Comparison of ENCODE assay signal across 8 mouse cellular contexts in genomic region chr11:69111051-69111810, GRCm38 (mm10). TPM values are rescaled to one million over a fixed set of nuclear protein-coding genes. Genes with fewer than 3 reads are reported as not detected.
DNase-seq lines count a peak whose midpoint lies in the region; ATAC-seq and TF ChIP-seq lines count a peak whose summit lies in the region.

No protein-coding gene starts in this region.

- ATAC-seq in heart, embryonic 14.5 days (ENCODE audit: insufficient number of reproducible peaks, insufficient read depth, low FRiP score, low read depth): no peak
- no peak for ATAC-seq in granulocyte monocyte progenitor cell, adult 5-6 weeks (replicated peaks; ENCODE audit: poor library complexity, severe bottlenecking)

- TF ChIP-seq POLR2A in thymus, adult 2 months (IDR thresholded peaks at IDR 0.05; ENCODE audit: control insufficient read depth, extremely low read depth, insufficient read depth, low read length, poor library complexity): no peak

- no peaks in the 10 kb centered on the region for H3K79me2 ChIP-seq in macrophage (ENCODE audit: inconsistent target)

- H3K9me3 ChIP-seq in ES-E14 (ENCODE audit: control insufficient read depth, insufficient read depth, low read depth, low read length): no peaks in the 10 kb centered on the region
- no peaks in the 10 kb centered on the region for H3K9me3 ChIP-seq in heart, embryonic 14.5 days (ENCODE audit: control insufficient read depth, low read length)

- H3K27me3 ChIP-seq in heart, embryonic 14.5 days (ENCODE audit: control insufficient read depth, insufficient read depth, low read length): no peaks in the 10 kb centered on the region
- H3K27me3 ChIP-seq in thymus, adult 2 months (ENCODE audit: control insufficient read depth, insufficient read depth, low read length): no peaks in the 10 kb centered on the region

- H3K4me1 ChIP-seq in ES-E14 (ENCODE audit: control insufficient read depth in 2 of 2, insufficient read depth in 2 of 2, low read length in 2 of 2, poor library complexity in 1 of 2): peaks cover 2 to 7% of the 10 kb centered on the region in 2 experiments; a peak in 1 of 4 replicates
- H3K4me1 ChIP-seq in heart, embryonic 14.5 days (ENCODE audit: control insufficient read depth in 2 of 2, insufficient read depth in 2 of 2, low read length in 2 of 2): peaks cover 5 to 16% of the 10 kb centered on the region in 2 experiments
- no peaks in the 10 kb centered on the region for H3K4me1 ChIP-seq in thymus, adult 2 months (replicated peaks; ENCODE audit: control insufficient read depth, insufficient read depth, low read length)

- peaks cover 11% of the 10 kb centered on the region; the same call in 1 of the 2 replicates for H3K36me3 ChIP-seq in ES-E14 (ENCODE audit: control insufficient read depth, insufficient read depth, low read length, poor library complexity, severe bottlenecking)
- H3K36me3 ChIP-seq in heart, embryonic 14.5 days (ENCODE audit: control insufficient read depth, insufficient read depth, low read length): peaks cover 37% of the 10 kb centered on the region
- peaks cover 33% of the 10 kb centered on the region; the same call in 1 of the 2 replicates for H3K36me3 ChIP-seq in macrophage (ENCODE audit: inconsistent target)
- H3K36me3 ChIP-seq in thymus, adult 2 months (ENCODE audit: control insufficient read depth, insufficient read depth, low read length): peaks cover 19% of the 10 kb centered on the region

- H3K9ac ChIP-seq in ES-E14 (ENCODE audit: insufficient read depth, low read depth, low read length, poor library complexity, severe bottlenecking): no peak overlapping the region; the same call in 1 of the 2 replicates
- peak overlapping the region; percentile 77 for H3K9ac ChIP-seq in heart, embryonic 14.5 days (ENCODE audit: low read length)

- H3K4me2 ChIP-seq in heart, embryonic 14.5 days (ENCODE audit: low read length): peak overlapping the region; percentile 70

- H3K27ac ChIP-seq in ES-E14 (ENCODE audit: insufficient read depth, low read depth, low read length, poor library complexity, severe bottlenecking) (no peak overlapping the region), macrophage (no peak overlapping the region)
- H3K27ac ChIP-seq in heart, embryonic 14.5 days (replicated peaks in 1 of 2; ENCODE audit: control insufficient read depth in 1 of 2, insufficient read depth in 1 of 2, low read depth in 2 of 2, low read length in 2 of 2): peak overlapping the region; percentile 76 to 78
- no peak overlapping the region for H3K27ac ChIP-seq in thymus, adult 2 months (ENCODE audit: control insufficient read depth, insufficient read depth, low read length)

- H3K4me3 ChIP-seq in ES-E14 (ENCODE audit: insufficient read depth in 1 of 2, low read depth in 1 of 2, low read length in 2 of 2, poor library complexity in 1 of 2, severe bottlenecking in 1 of 2) (peak overlapping the region; percentile 60 to 68), macrophage (ENCODE audit: inconsistent target) (peak overlapping the region; percentile 22)
- H3K4me3 ChIP-seq in heart, embryonic 14.5 days (ENCODE audit: control insufficient read depth in 1 of 2, insufficient read depth in 1 of 2, low read depth in 1 of 2, low read length in 2 of 2): peak overlapping the region; percentile 49 to 55
- H3K4me3 ChIP-seq in thymus, adult 2 months (ENCODE audit: control insufficient read depth, insufficient read depth, low read length): no peak overlapping the region

- DNase-seq in embryo, embryonic 10 days (ENCODE audit: low spot score): peak; percentile 42
- no peak for DNase-seq in embryo, embryonic 9.5 days (ENCODE audit: extremely low spot score)
- no peak for DNase-seq in ES-E14 (ENCODE audit: low read depth, low spot score)
- no peak for DNase-seq in thymus, adult 2 months
- DNase-seq in spleen, postnatal 36 days (ENCODE audit: low spot score in 2 of 2): no peak

- in situ Hi-C loops in ES-E14 (cut with MboI; ENCODE audit: low sequenced_read_pairs in 2 of 2, unreplicated experiment in 2 of 2): no loop called here

- WGBS in heart, embryonic 14.5 days: 3% methylated on average over 21 of the region's 21 CpGs
- WGBS in macrophage (ENCODE audit: missing documents): 21% methylated on average over 21 of the region's 21 CpGs
- 21% methylated on average over 21 of the region's 21 CpGs for WGBS in thymus, adult 2 months

- TF ChIP-seq CTCF in thymus, adult 2 months (IDR thresholded peaks at IDR 0.05; ENCODE audit: borderline replicate concordance, control insufficient read depth, extremely low read depth, insufficient read depth, low read length, poor library complexity): no peak

TF ChIP-seq in ES-E14, 5 proteins besides CTCF, POLR2A, EP300 and RAD21:
- no peak for TF ChIP-seq CHD2 (IDR thresholded peaks at IDR 0.05; ENCODE audit: low read depth, low read length)
- no peak for TF ChIP-seq HCFC1 (IDR thresholded peaks at IDR 0.05; ENCODE audit: borderline replicate concordance, insufficient read depth, low read length)
TF ChIP-seq in ES-E14: peak in this region for 0.

RNA-seq across cellular contexts. Expression of gene Hes7, which starts 9.0 kb away (rescaled TPM):
- total RNA-seq in ES-E14 (2012; rRNA removed): not detected in 2 replicates
- 0.43 and 0.47 TPM in 2 replicates for polyA plus RNA-seq in heart, embryonic 14.5 days (2014; fragmentation: Nextera tagmentation; extraction: Ambion mirVana)
- under 1 TPM in 4 of 26 experiments, not detected in 22; 0.49 to 0.63 (median 0.55) TPM for total RNA-seq in macrophage (2018; cell fraction: chromatin; rRNA removed)
- under 1 TPM in 8 of 26 experiments, not detected in 18; 0.07 to 0.14 (median 0.09) TPM for total RNA-seq in macrophage (2018; cell fraction: cytosol; rRNA removed)
- total RNA-seq in macrophage (2018; cell fraction: nucleus; rRNA removed): 1 to 10 TPM in 2 of 26 experiments, under 1 TPM in 3, not detected in 21; 0.26 to 1.1 (median 0.44) TPM
- not detected in 3 replicates for polyA plus RNA-seq in macrophage (2018)
- 0.69 and 1.1 TPM in 2 replicates for polyA plus RNA-seq in thymus, adult 2 months (2012; rRNA removed)
- total RNA-seq in granulocyte monocyte progenitor cell, adult 5-6 weeks (2014; fragmentation: Nextera tagmentation): not detected in 2 replicates
- total RNA-seq in granulocyte monocyte progenitor cell, adult 5-6 weeks (2017): not detected in 2 replicates

RNA-seq across cellular contexts. Expression of gene 9130213A22Rik, which starts 11.2 kb away (rescaled TPM):
- not detected in 2 replicates for total RNA-seq in ES-E14 (2012; rRNA removed)
- polyA plus RNA-seq in heart, embryonic 14.5 days (2014; fragmentation: Nextera tagmentation; extraction: Ambion mirVana): 0.28 and 1.2 TPM in 2 replicates
- total RNA-seq in macrophage (2018; cell fraction: chromatin; rRNA removed): 1 to 10 TPM in 1 of 26 experiments, under 1 TPM in 8, not detected in 17; 0.49 to 1.0 (median 0.62) TPM
- total RNA-seq in macrophage (2018; cell fraction: cytosol; rRNA removed): under 1 TPM in 22 of 26 experiments, not detected in 4; 0.07 to 0.35 (median 0.14) TPM
- 1 to 10 TPM in 2 of 26 experiments, under 1 TPM in 3, not detected in 21; 0.34 to 1.6 (median 0.50) TPM for total RNA-seq in macrophage (2018; cell fraction: nucleus; rRNA removed)
- 0.14 to 0.29 TPM in 2 of 3 replicates, not detected in the other for polyA plus RNA-seq in macrophage (2018)
- 0.65 and 1.3 TPM in 2 replicates for polyA plus RNA-seq in thymus, adult 2 months (2012; rRNA removed)
- total RNA-seq in granulocyte monocyte progenitor cell, adult 5-6 weeks (2014; fragmentation: Nextera tagmentation): 0.17 TPM in 1 of 2 replicates, not detected in the other
- total RNA-seq in granulocyte monocyte progenitor cell, adult 5-6 weeks (2017): not detected in 2 replicates

RNA-seq across cellular contexts. Expression of gene Aloxe3, which starts 14.5 kb away (rescaled TPM):
- total RNA-seq in ES-E14 (2012; rRNA removed): 0.49 and 1.4 TPM in 2 replicates
- 0.09 and 0.15 TPM in 2 replicates for polyA plus RNA-seq in heart, embryonic 14.5 days (2014; fragmentation: Nextera tagmentation; extraction: Ambion mirVana)
- under 1 TPM in 13 of 26 experiments, not detected in 13; 0.16 to 0.69 (median 0.27) TPM for total RNA-seq in macrophage (2018; cell fraction: chromatin; rRNA removed)
- under 1 TPM in 12 of 26 experiments, not detected in 14; 0.03 to 0.27 (median 0.10) TPM for total RNA-seq in macrophage (2018; cell fraction: cytosol; rRNA removed)
- 1 to 10 TPM in 1 of 26 experiments, under 1 TPM in 13, not detected in 12; 0.11 to 1.5 (median 0.20) TPM for total RNA-seq in macrophage (2018; cell fraction: nucleus; rRNA removed)
- polyA plus RNA-seq in macrophage (2018): 0.19 TPM in 1 of 3 replicates, not detected in the others
- polyA plus RNA-seq in thymus, adult 2 months (2012; rRNA removed): 2.0 and 2.5 TPM in 2 replicates
- total RNA-seq in granulocyte monocyte progenitor cell, adult 5-6 weeks (2014; fragmentation: Nextera tagmentation): not detected in 2 replicates
- total RNA-seq in granulocyte monocyte progenitor cell, adult 5-6 weeks (2017): not detected in 2 replicates

RNA-seq across cellular contexts. Expression of gene Per1, which starts 16.2 kb away (rescaled TPM):
- total RNA-seq in ES-E14 (2012; rRNA removed): 6.0 and 8.6 TPM in 2 replicates
- polyA plus RNA-seq in heart, embryonic 14.5 days (2014; fragmentation: Nextera tagmentation; extraction: Ambion mirVana): 16.0 and 17.8 TPM in 2 replicates
- total RNA-seq in macrophage (2018; cell fraction: chromatin; rRNA removed): 100 to 1,000 TPM in 3 of 26 experiments, 10 to 100 TPM in 20, 1 to 10 TPM in 3; 2.1 to 182 (median 41.9) TPM
- total RNA-seq in macrophage (2018; cell fraction: cytosol; rRNA removed): 10 to 100 TPM in 18 of 26 experiments, 1 to 10 TPM in 8; 1.2 to 30.8 (median 12.4) TPM
- 100 to 1,000 TPM in 2 of 26 experiments, 10 to 100 TPM in 19, 1 to 10 TPM in 5; 3.2 to 114 (median 23.5) TPM for total RNA-seq in macrophage (2018; cell fraction: nucleus; rRNA removed)
- 8.8 to 17.5 TPM (median 11.6 TPM) in 3 replicates for polyA plus RNA-seq in macrophage (2018)
- 28.0 and 29.6 TPM in 2 replicates for polyA plus RNA-seq in thymus, adult 2 months (2012; rRNA removed)
- total RNA-seq in granulocyte monocyte progenitor cell, adult 5-6 weeks (2014; fragmentation: Nextera tagmentation): 10.3 and 11.7 TPM in 2 replicates
- total RNA-seq in granulocyte monocyte progenitor cell, adult 5-6 weeks (2017): 9.4 and 9.8 TPM in 2 replicates

RNA-seq across cellular contexts. Expression of gene Vamp2, which starts 22.9 kb away (rescaled TPM):
- 7.1 and 9.0 TPM in 2 replicates for total RNA-seq in ES-E14 (2012; rRNA removed)
- polyA plus RNA-seq in heart, embryonic 14.5 days (2014; fragmentation: Nextera tagmentation; extraction: Ambion mirVana): 81.5 and 93.9 TPM in 2 replicates
- total RNA-seq in macrophage (2018; cell fraction: chromatin; rRNA removed): 100 to 1,000 TPM in 20 of 26 experiments, 10 to 100 TPM in 6; 79.4 to 259 (median 167) TPM
- 10 to 100 TPM; 20.1 to 40.4 (median 26.4) TPM for total RNA-seq in macrophage (2018; cell fraction: cytosol; rRNA removed)
- 100 to 1,000 TPM in 24 of 26 experiments, 10 to 100 TPM in 2; 83.9 to 283 (median 140) TPM for total RNA-seq in macrophage (2018; cell fraction: nucleus; rRNA removed)
- polyA plus RNA-seq in macrophage (2018): 23.6 to 47.7 TPM (median 36.7 TPM) in 3 replicates
- 159 and 175 TPM in 2 replicates for polyA plus RNA-seq in thymus, adult 2 months (2012; rRNA removed)
- 59.2 and 63.1 TPM in 2 replicates for total RNA-seq in granulocyte monocyte progenitor cell, adult 5-6 weeks (2014; fragmentation: Nextera tagmentation)
- 7.2 and 8.6 TPM in 2 replicates for total RNA-seq in granulocyte monocyte progenitor cell, adult 5-6 weeks (2017)

Comparison
In these comparisons a context has a peak if more than half of its experiments do, and no peak if none do; other contexts are left out.
1. H3K27ac ChIP-seq: peak in heart, embryonic 14.5 days (2 of 2); none in ES-E14 (single experiment), macrophage (single experiment) and thymus, adult 2 months (single experiment).